Mouse (Mus musculus) T-helper 17 cell (primary cell): ENCODE measurements around the gene Olfr809.

Experiments
- in situ Hi-C, 2 experiments: fragments of 300-600 bp; cut with MboI, MseI; formaldehyde crosslinking; loops; 1 replicate in 1 of 2; 2 replicates in 1 of 2; pipeline ENCODE4 v1.15.1; 2025; ENCODE audit warnings: high pct_unique_total_duplicates in 2 of 2

Olfr809 gene

DNA sequence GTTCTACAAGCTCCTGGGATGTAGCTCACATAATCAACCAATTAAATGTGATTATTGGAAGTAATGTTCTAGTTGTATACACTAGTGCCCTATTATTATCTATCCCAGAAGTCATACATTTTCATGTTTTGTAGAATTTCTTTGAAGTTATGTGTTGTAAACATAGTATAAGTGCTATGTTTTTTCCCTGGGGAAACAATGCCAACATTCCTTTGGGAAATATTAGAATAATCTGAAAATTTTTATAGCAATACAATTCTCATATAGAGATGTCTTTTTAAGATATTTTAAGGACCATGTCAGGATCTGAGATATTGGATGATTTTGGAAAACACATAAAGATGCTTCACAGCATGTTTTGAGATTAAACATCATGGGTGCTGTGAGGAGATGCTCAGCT, at the start of gene Olfr809:
TSS of gene Olfr809 (plus strand) at position 301 of the 400 bp plus-strand sequence.
- in situ Hi-C loops, result no loop called here

DNA sequence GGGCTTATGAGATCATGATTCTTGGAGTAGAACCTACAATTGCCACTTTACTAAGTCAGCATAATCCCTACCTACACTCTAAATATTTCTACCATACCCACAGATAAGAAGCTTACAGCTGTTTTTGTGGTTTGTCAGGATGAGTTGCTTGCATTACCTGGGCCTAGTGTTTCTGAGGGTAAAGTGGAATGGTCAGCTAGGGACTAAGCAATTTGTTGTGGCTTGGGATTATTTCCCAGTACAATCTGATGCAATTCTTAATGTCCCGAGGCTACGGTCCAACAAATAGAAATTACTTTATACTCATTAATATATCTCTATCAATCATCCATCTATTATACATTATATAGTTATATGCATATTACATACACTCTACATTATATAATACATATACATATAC, 45.2 kb upstream of the Olfr809 start, which contains the start of gene Olfr805:
TSS of gene Olfr805 (minus strand) at position 101 of the 400 bp plus-strand sequence.
- in situ Hi-C loops, result no loop called here

DNA sequence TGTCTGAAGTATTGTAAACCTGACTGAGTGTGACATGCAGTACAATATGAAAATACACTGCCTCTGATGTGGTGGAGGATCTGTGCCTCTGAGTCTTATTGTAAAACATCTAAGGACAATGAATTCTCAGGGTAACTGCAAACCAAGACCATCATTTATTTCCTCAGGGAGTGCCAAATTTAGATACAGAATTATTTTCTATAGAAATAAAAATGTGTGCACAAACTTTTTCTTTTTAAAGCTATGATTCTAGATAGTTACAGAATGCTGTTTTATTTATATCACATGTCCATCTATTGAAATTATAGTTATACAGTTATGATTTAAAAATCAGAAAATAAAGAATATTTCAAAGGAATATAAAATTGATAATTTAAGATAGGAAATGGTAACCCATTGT, 32.6 kb upstream of the Olfr809 start, which contains the start of gene Olfr806:
TSS of gene Olfr806 (minus strand) at position 101 of the 400 bp plus-strand sequence.
- in situ Hi-C loops, result no loop called here

DNA sequence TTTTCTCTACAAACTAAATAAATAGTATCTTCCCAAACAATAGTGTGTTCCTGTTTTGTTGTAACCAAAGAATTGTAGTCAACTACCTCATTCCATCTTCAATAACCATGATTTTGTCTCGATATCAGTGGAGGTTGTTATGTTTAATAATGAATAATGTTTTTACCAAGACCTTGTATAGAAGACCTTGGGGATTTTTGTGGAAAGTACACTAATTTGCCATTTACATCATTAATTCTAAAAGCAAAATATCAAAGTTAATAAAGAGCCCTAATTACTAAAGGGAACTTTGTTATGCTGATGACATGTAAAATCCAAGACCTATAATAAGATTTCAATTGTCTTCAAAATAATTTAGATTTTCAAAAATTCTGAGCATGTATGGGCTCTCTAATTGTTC, 16.7 kb upstream of the Olfr809 start, which contains the start of gene Olfr807:
TSS of gene Olfr807 (minus strand) at position 101 of the 400 bp plus-strand sequence.
- in situ Hi-C loops, result no loop called here

DNA sequence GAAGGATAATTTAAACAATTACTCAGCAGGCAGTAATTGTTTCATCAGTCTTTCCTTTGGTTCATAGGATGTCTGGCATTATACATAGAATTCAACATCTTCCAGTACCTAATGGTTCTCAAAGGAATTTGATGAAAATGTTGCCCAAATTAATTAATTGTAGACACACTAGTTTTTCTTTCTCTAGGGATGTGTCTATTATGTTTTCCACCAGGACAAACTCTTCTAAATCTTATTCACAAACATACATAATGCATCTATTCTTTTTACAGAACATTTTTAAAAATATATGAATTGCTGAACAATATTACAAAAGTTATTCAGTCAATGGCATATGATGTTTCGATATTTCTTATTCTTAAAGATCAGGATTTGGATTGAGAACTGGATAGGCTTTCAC, 9.3 kb upstream of the Olfr809 start, which contains the start of gene Olfr808:
TSS of gene Olfr808 (plus strand) at position 301 of the 400 bp plus-strand sequence.
- in situ Hi-C loops, result no loop called here

DNA sequence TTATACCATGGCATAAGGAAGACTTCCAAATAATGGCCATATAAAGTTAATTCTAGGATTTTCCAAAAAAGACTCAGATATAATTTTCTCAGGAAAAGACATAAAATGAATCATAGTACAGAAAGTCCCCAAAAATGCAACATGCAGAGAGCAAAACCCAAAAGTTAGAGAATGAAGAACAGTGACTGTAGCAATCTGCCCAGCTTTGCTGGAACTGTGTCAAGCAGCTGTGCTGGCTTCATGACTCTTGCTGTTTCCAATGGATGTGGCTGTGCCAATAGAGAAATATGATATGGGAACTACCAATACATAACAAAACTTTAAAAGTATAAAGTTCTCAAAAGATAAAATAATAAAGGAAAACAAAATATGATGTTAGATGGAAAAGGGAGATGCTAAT, 3.7 kb downstream of the Olfr809 start:
- in situ Hi-C loops, result no loop called here

DNA sequence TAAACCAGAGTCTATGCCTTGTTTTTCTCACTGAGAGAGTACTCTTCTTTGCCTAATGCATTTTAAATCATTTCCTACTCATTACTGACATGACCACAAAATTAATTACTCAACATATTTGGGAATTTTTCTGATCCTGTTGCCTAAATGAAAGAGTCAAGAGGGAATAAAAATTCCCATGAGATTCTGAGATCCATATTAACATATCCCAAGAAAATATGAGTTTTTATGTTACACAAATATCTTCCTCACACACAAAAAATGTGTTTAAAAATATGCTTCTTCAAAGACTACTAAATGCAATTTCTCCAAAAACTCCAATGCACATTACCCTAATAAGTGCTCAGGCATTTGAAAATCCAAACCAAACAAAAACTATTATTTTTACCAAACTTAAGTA, 20.4 kb downstream of the Olfr809 start, which contains the start of gene Olfr810:
TSS of gene Olfr810 (minus strand) at position 101 of the 400 bp plus-strand sequence.
- in situ Hi-C loops, result no loop called here

DNA sequence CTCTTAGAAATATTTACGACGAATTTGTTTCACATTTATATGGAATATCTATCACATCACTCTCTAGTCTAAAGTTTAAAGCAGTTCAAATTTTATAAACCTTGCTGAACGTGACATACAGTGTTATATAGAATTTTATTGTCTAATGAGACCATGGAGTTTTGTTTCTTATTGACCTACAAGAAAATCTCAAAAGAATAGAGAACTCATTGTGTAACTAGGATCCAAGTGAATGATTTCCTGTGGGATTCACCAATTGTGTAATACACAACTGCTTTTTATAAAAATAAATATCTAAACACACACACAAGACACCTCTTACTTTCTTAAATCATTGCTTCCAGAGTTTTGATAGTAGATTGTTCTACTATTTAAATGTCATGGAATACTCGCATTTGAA, 29.9 kb downstream of the Olfr809 start, which contains the start of gene Olfr811:
TSS of gene Olfr811 (minus strand) at position 101 of the 400 bp plus-strand sequence.
- in situ Hi-C loops, result no loop called here
